20 mouse cellular contexts compared by ENCODE assay signal in genomic region chr9:34704357-34704756, GRCm38 (mm10).
DNase-seq lines count a peak whose midpoint lies in the region; ATAC-seq lines count a peak whose summit lies in the region.
"Had no signal": no experiment of that assay in that cellular context is flagged by ENCODE, and none has a peak within 500 bp of the region (broad histone marks: within the 10 kb centered on the region; RNA-seq: fewer than 3 reads in every experiment).

No protein-coding gene starts in this region.

- peaks cover 30% of the 10 kb centered on the region for H3K4me1 ChIP-seq in forebrain, embryonic 15.5 days
- peaks cover 12% of the 10 kb centered on the region for H3K4me1 ChIP-seq in forebrain, embryonic 12.5 days
- peaks cover 3% of the 10 kb centered on the region; the same call in 1 of the 2 replicates for H3K4me1 ChIP-seq in neural tube, embryonic 12.5 days
- H3K4me1 ChIP-seq: liver, embryonic 15.5 days had no signal

- H3K9ac ChIP-seq in forebrain, embryonic 15.5 days (replicated peaks): no peak overlapping the region
- no peak overlapping the region for H3K9ac ChIP-seq in forebrain, embryonic 12.5 days
- no peak overlapping the region for H3K9ac ChIP-seq in neural tube, embryonic 12.5 days
- H3K9ac ChIP-seq: embryonic facial prominence, embryonic 15.5 days; limb, embryonic 13.5 days; liver, embryonic 15.5 days had no signal

- peak; percentile 7 for DNase-seq in kidney, postnatal 10 days
- DNase-seq in kidney, adult 9 months: no peak
- DNase-seq in neural tube, embryonic 10.5 days (ENCODE audit: extremely low spot score, low spot score): no peak
- no peak for DNase-seq in left cerebral cortex, adult 8-10 months (ENCODE audit: low spot score in 2 of 2)
- no peak for DNase-seq in left cerebral cortex, postnatal 4 days
- DNase-seq: cerebellum, adult 11-12 months; cerebellum, postnatal 36 days; gastrocnemius, postnatal 25 days; heart, postnatal 14 days; right cerebral cortex, postnatal 14 days; thymus, postnatal 36 days had no signal

- no peaks in the 10 kb centered on the region for H3K27me3 ChIP-seq in forebrain, embryonic 15.5 days
- H3K27me3 ChIP-seq in forebrain, embryonic 12.5 days: no peaks in the 10 kb centered on the region
- no peaks in the 10 kb centered on the region for H3K27me3 ChIP-seq in neural tube, embryonic 12.5 days (replicated peaks)
- H3K27me3 ChIP-seq: embryonic facial prominence, embryonic 15.5 days; limb, embryonic 13.5 days; liver, embryonic 15.5 days; Patski had no signal

- no peaks in the 10 kb centered on the region for H3K9me3 ChIP-seq in forebrain, embryonic 15.5 days
- no peaks in the 10 kb centered on the region for H3K9me3 ChIP-seq in forebrain, embryonic 12.5 days
- no peaks in the 10 kb centered on the region for H3K9me3 ChIP-seq in neural tube, embryonic 12.5 days
- H3K9me3 ChIP-seq: embryonic facial prominence, embryonic 15.5 days; heart, embryonic 10.5 days; limb, embryonic 13.5 days; liver, embryonic 15.5 days had no signal

- H3K4me3 ChIP-seq in forebrain, embryonic 15.5 days: no peak overlapping the region
- H3K4me3 ChIP-seq in forebrain, embryonic 12.5 days (replicated peaks): no peak overlapping the region
- no peak overlapping the region for H3K4me3 ChIP-seq in neural tube, embryonic 12.5 days
- H3K4me3 ChIP-seq: embryonic facial prominence, embryonic 15.5 days; heart, embryonic 10.5 days; left cerebral cortex, adult 2 months; limb, embryonic 13.5 days; liver, embryonic 15.5 days had no signal

- ATAC-seq in forebrain, embryonic 15.5 days (replicated peaks): peak; percentile 35; the same call in 1 of the 2 replicates
- no peak; the same call in 1 of the 2 replicates for ATAC-seq in forebrain, embryonic 12.5 days (ENCODE audit: low FRiP score)
- 0 out of 2 replicates have a peak, but pooled peaks have one; percentile 25 for ATAC-seq in neural tube, embryonic 12.5 days (ENCODE audit: low FRiP score, low read depth)
- ATAC-seq: Patski had no signal

- WGBS in forebrain, embryonic 15.5 days: 79% methylated on average over 2 of the region's 2 CpGs
- 54% methylated on average over 2 of the region's 2 CpGs for WGBS in forebrain, embryonic 12.5 days
- WGBS in neural tube, embryonic 12.5 days: 33% methylated on average over 2 of the region's 2 CpGs

- H3K4me2 ChIP-seq in forebrain, embryonic 15.5 days (replicated peaks): no peak overlapping the region
- no peak overlapping the region for H3K4me2 ChIP-seq in forebrain, embryonic 12.5 days
- no peak overlapping the region for H3K4me2 ChIP-seq in neural tube, embryonic 12.5 days (replicated peaks)
- H3K4me2 ChIP-seq: embryonic facial prominence, embryonic 15.5 days; limb, embryonic 13.5 days; liver, embryonic 15.5 days had no signal

- intact Hi-C loops in left cerebral cortex, postnatal 4 days (cut with DNase I): no loop called here

- no peaks in the 10 kb centered on the region for H3K36me3 ChIP-seq in forebrain, embryonic 15.5 days
- H3K36me3 ChIP-seq in forebrain, embryonic 12.5 days (replicated peaks): no peaks in the 10 kb centered on the region
- H3K36me3 ChIP-seq in neural tube, embryonic 12.5 days: no peaks in the 10 kb centered on the region
- H3K36me3 ChIP-seq: embryonic facial prominence, embryonic 15.5 days; heart, embryonic 10.5 days; limb, embryonic 13.5 days; liver, embryonic 15.5 days had no signal

- H3K27ac ChIP-seq in forebrain, embryonic 15.5 days (replicated peaks): peak overlapping the region; percentile 57; the same call in 1 of the 2 replicates
- no peak overlapping the region for H3K27ac ChIP-seq in forebrain, embryonic 12.5 days
- H3K27ac ChIP-seq in neural tube, embryonic 12.5 days: no peak overlapping the region
- H3K27ac ChIP-seq: embryonic facial prominence, embryonic 15.5 days; heart, embryonic 10.5 days; left cerebral cortex, adult 2 months; limb, embryonic 13.5 days; liver, embryonic 15.5 days had no signal
